Mouse (Mus musculus) heart, embryonic 10.5 days (tissue): ENCODE measurements around the gene Cox7b. TPM values are rescaled to one million over a fixed set of nuclear protein-coding genes. Genes with fewer than 3 reads are reported as not detected.
A peak's percentile ranks its signal among the peaks of the same experiment; 100 is the strongest.

Source experiments
- DNase-seq: peaks from one replicate; pipeline ENCODE4 v3.0.0-alpha.2; 2017; ENCODE audit warnings: low spot score
- H3K27ac ChIP-seq: fragments of 300-500 bp; sonication (generic); 2 replicates; pipeline ENCODE4 v1.5.1; 2016; ENCODE audit warnings: mild to moderate bottlenecking
- H3K27me3 ChIP-seq: fragments of 300-500 bp; sonication (generic); 2 replicates; pipeline ENCODE4 v1.6.1; 2016; ENCODE audit warnings: mild to moderate bottlenecking; ENCODE audit not compliant: poor library complexity, insufficient read depth, severe bottlenecking
- H3K36me3 ChIP-seq: fragments of 300-500 bp; sonication (generic); 2 replicates; pipeline ENCODE4 v1.6.1; 2016; ENCODE audit warnings: mild to moderate bottlenecking, moderate library complexity
- H3K4me1 ChIP-seq: fragments of 300-500 bp; sonication (generic); 2 replicates; pipeline ENCODE4 v1.6.1; 2016; ENCODE audit warnings: mild to moderate bottlenecking
- H3K4me3 ChIP-seq: fragments of 300-500 bp; sonication (generic); 2 replicates; pipeline ENCODE4 v1.5.1; 2016; ENCODE audit warnings: mild to moderate bottlenecking, moderate library complexity
- H3K9me3 ChIP-seq: fragments of 300-500 bp; sonication (generic); 2 replicates; pipeline ENCODE4 v1.6.1; 2016; ENCODE audit warnings: mild to moderate bottlenecking, moderate library complexity
- whole genome bisulfite sequencing: fragments of 180-500 bp; shearing (Covaris S2); methylation state at CpG from one replicate; pipeline ENCODE4 v1.1.7; 2016; 5-methylcytosine and 5-hydroxymethylcytosine counted together
- polyA plus RNA-seq: library from polyadenylated mRNA; unstranded; fragments of >200 nt; fragmentation: Nextera tagmentation; extraction: Ambion mirVana; gene quantifications from 2 replicates; pipeline ENCODE4 v1.2.1, GENCODE M21; 2016

Gene Cox7b
- polyA plus RNA-seq, 1 experiment from 2014 or later = 583 TPM

- no peaks in the 10 kb centered on the region for H3K9me3 ChIP-seq
- H3K4me1 ChIP-seq = no peaks in the 10 kb centered on the region
- H3K36me3 ChIP-seq = no peaks in the 10 kb centered on the region
- H3K4me3 ChIP-seq = no peak overlapping the region
- H3K27ac ChIP-seq = no peak overlapping the region
- H3K27me3 ChIP-seq = no peaks in the 10 kb centered on the region
- no peak for DNase-seq
Measured at GRCm38 (mm10) chrX:106031124-106031523, 15.6 kb downstream of the Cox7b start.

GRCm38 (mm10) chrX:106035727-106036126, 20.2 kb downstream of the Cox7b start:
- no peak for DNase-seq
- no peaks in the 10 kb centered on the region for H3K9me3 ChIP-seq
- no peak overlapping the region for H3K27ac ChIP-seq
- no peaks in the 10 kb centered on the region for H3K4me1 ChIP-seq
- H3K27me3 ChIP-seq = no peaks in the 10 kb centered on the region
- H3K36me3 ChIP-seq = no peaks in the 10 kb centered on the region
- 61% methylated on average over 2 of the region's 2 CpGs for WGBS
- H3K4me3 ChIP-seq = no peak overlapping the region

- 74% methylated on average over 3 of the region's 3 CpGs for WGBS
- Histone ChIP-seq H3K36me3 (no peaks in the 10 kb centered on the region), H3K4me3 (no peak overlapping the region), H3K9me3 (no peaks in the 10 kb centered on the region), H3K27ac (no peak overlapping the region), H3K27me3 (no peaks in the 10 kb centered on the region), H3K4me1 (no peaks in the 10 kb centered on the region)
- DNase-seq = no peak
Measured at GRCm38 (mm10) chrX:106037185-106037752, 21.8 kb downstream of the Cox7b start.

GRCm38 (mm10) chrX:106043863-106044617, 28.5 kb downstream of the Cox7b start:
- Histone ChIP-seq H3K36me3 (no peaks in the 10 kb centered on the region), H3K4me1 (no peaks in the 10 kb centered on the region), H3K9me3 (no peaks in the 10 kb centered on the region), H3K27ac (no peak overlapping the region), H3K27me3 (no peaks in the 10 kb centered on the region), H3K4me3 (no peak overlapping the region)
- DNase-seq = no peak
- WGBS = 47% methylated on average over 8 of the region's 8 CpGs

- H3K4me3 ChIP-seq = no peak overlapping the region
- no peaks in the 10 kb centered on the region for H3K9me3 ChIP-seq
- no peaks in the 10 kb centered on the region for H3K4me1 ChIP-seq
- no peak for DNase-seq
- 32% methylated on average over 2 of the region's 2 CpGs for WGBS
- no peak overlapping the region for H3K27ac ChIP-seq
- H3K27me3 ChIP-seq = no peaks in the 10 kb centered on the region
- no peaks in the 10 kb centered on the region for H3K36me3 ChIP-seq
Measured at GRCm38 (mm10) chrX:106045455-106045854, 30.0 kb downstream of the Cox7b start.

- DNase-seq = no peak
- no peaks in the 10 kb centered on the region for H3K9me3 ChIP-seq
- H3K27me3 ChIP-seq = no peaks in the 10 kb centered on the region
- H3K4me1 ChIP-seq = no peaks in the 10 kb centered on the region
- H3K36me3 ChIP-seq = no peaks in the 10 kb centered on the region
- 54% methylated on average over 9 of the region's 9 CpGs for WGBS
- 0 out of 2 replicates have a peak overlapping the region, but pooled peaks have one; percentile 29 for H3K27ac ChIP-seq
- H3K4me3 ChIP-seq = 0 out of 2 replicates have a peak overlapping the region, but pooled peaks have one; percentile 12
Measured at GRCm38 (mm10) chrX:106045928-106046327, 30.4 kb downstream of the Cox7b start.

- Histone ChIP-seq H3K4me1 (no peaks in the 10 kb centered on the region), H3K4me3 (no peak overlapping the region), H3K27ac (no peak overlapping the region), H3K9me3 (no peaks in the 10 kb centered on the region), H3K27me3 (no peaks in the 10 kb centered on the region), H3K36me3 (no peaks in the 10 kb centered on the region)
- WGBS = 69% methylated on average over 1 of the region's 1 CpGs
- no peak for DNase-seq
Measured at GRCm38 (mm10) chrX:106048191-106048590, 32.7 kb downstream of the Cox7b start.

Other genes with a start within 250 kb of the Cox7b start
- 128 and 140 TPM in 2 replicates for gene Atrx, start 86.3 kb upstream of the Cox7b start, polyA plus RNA-seq
- 50.2 and 54.4 TPM in 2 replicates for gene Magt1, start 3.8 kb upstream of the Cox7b start, polyA plus RNA-seq
- gene Atp7a, start 11.6 kb downstream of the Cox7b start, polyA plus RNA-seq = 18.3 and 24.0 TPM in 2 replicates
- gene Tlr13, start 127.5 kb downstream of the Cox7b start, polyA plus RNA-seq = 0.05 and 0.08 TPM in 2 replicates
- gene Pgk1, start 171.4 kb downstream of the Cox7b start, polyA plus RNA-seq = 726 and 795 TPM in 2 replicates
- gene Taf9b, start 205.5 kb downstream of the Cox7b start, polyA plus RNA-seq = 14.1 and 20.7 TPM in 2 replicates
- not detected in 2 replicates for gene Fnd3c2, start 239.7 kb downstream of the Cox7b start, polyA plus RNA-seq